Mouse (Mus musculus) brain, embryonic 14.5 days (tissue): Measurements from ENCODE around the gene Mucl3.

Experiments
- CTCF ChIP-seq: fragments of 200-500 bp; IDR thresholded peaks from 2 replicates; pipeline ENCODE4 v1.5.1; 2012; ENCODE audit warnings: inconsistent platforms, mild to moderate bottlenecking, moderate library complexity, borderline replicate concordance; ENCODE audit not compliant: insufficient read depth, insufficient read length; ENCODE audit errors: extremely low read depth
- POLR2A ChIP-seq: fragments of 200-500 bp; IDR thresholded peaks from 2 replicates; pipeline ENCODE4 v1.6.1; 2012; ENCODE audit warnings: mild to moderate bottlenecking, inconsistent platforms, borderline replicate concordance; ENCODE audit not compliant: poor library complexity, insufficient read depth, insufficient read length, severe bottlenecking; ENCODE audit errors: extremely low read depth

- TF ChIP-seq CTCF: no peak
- no peak for TF ChIP-seq POLR2A
Measured at GRCm38 (mm10) chr17:35592131-35592530, 51.4 kb downstream of the Mucl3 start.
